Mouse (Mus musculus): ENCODE data around the gene Gfy. TPM values are rescaled to one million over a fixed set of nuclear protein-coding genes. Genes with fewer than 3 reads are reported as not detected.

The Gfy gene
- total RNA-seq, 2 experiments from 2014 or later: not detected

- no peak for DNase-seq
These were observed 32.1 kb downstream of the Gfy start for GRCm38 (mm10) chr7:45147267-45147666.

- DNase-seq: no peak
These were observed 33.9 kb downstream of the Gfy start for GRCm38 (mm10) chr7:45145460-45145859.

GRCm38 (mm10) chr7:45144368-45145174 is 34.8 kb downstream of the Gfy start:
- no peak for DNase-seq

- no peak for DNase-seq
These were observed 37.5 kb downstream of the Gfy start for GRCm38 (mm10) chr7:45141914-45142313.

GRCm38 (mm10) chr7:45141319-45141718 is 38.0 kb downstream of the Gfy start:
- no peak for DNase-seq

- DNase-seq: no peak
These were observed 39.3 kb downstream of the Gfy start for GRCm38 (mm10) chr7:45139904-45140723.

- DNase-seq: no peak
These were observed 41.0 kb downstream of the Gfy start for GRCm38 (mm10) chr7:45138403-45138802.

GRCm38 (mm10) chr7:45137171-45138006 is 42.0 kb downstream of the Gfy start:
- no peak for DNase-seq

GRCm38 (mm10) chr7:45135993-45136567 is 43.3 kb downstream of the Gfy start, which contains the start of the genes Gm45713 and Flt3l:
TSS of gene Gm45713 (minus strand) at chr7:45136231.
TSS of gene Flt3l (minus strand) at chr7:45136432.
- DNase-seq: peak; percentile 95

- DNase-seq: no peak
These were observed 44.0 kb downstream of the Gfy start for GRCm38 (mm10) chr7:45135370-45135769.

- peak; percentile 48 for DNase-seq
These were observed 44.8 kb downstream of the Gfy start for GRCm38 (mm10) chr7:45134544-45135026.

GRCm38 (mm10) chr7:45133446-45134159 is 45.8 kb downstream of the Gfy start:
- DNase-seq: no peak

- DNase-seq: no peak
These were observed 47.5 kb downstream of the Gfy start for GRCm38 (mm10) chr7:45131850-45132249.

GRCm38 (mm10) chr7:45129776-45130512 is 49.4 kb downstream of the Gfy start:
- DNase-seq: no peak

- DNase-seq: peak; percentile 61
These were observed 50.1 kb downstream of the Gfy start for GRCm38 (mm10) chr7:45129318-45129717.

- peak; percentile 98 for DNase-seq
These were observed 50.6 kb downstream of the Gfy start, which contains the start of gene Rpl13a for GRCm38 (mm10) chr7:45128624-45129246. TSS of gene Rpl13a (minus strand) at chr7:45128761.

- DNase-seq: no peak
These were observed 51.6 kb downstream of the Gfy start for GRCm38 (mm10) chr7:45127700-45128224.

- no peak for DNase-seq
These were observed 52.3 kb downstream of the Gfy start for GRCm38 (mm10) chr7:45126844-45127699.

All from heart, postnatal 4 days (tissue).